Mouse (Mus musculus) embryonic facial prominence, embryonic 13.5 days (tissue): Measurements from ENCODE around the gene Bub1b. TPM values are rescaled to one million over a fixed set of nuclear protein-coding genes. Genes with fewer than 3 reads are reported as not detected.
"Not testable (repeated sequence)": the region's sequence is repeated elsewhere in the genome, so short reads cannot be mapped to it uniquely, and the experiment has no call there.

ENCODE experiments used
- ATAC-seq: fragments of 200-750 bp; cut with Nextera tagmentation; 2 replicates; pipeline ENCODE4 v1.8.0; 2017; ENCODE audit warnings: low read depth; ENCODE audit not compliant: insufficient number of reproducible peaks, insufficient read depth, low FRiP score, low TSS enrichment
- H3K27ac ChIP-seq: fragments of 300-500 bp; sonication (generic); 2 replicates; pipeline ENCODE4 v1.5.1; 2015; ENCODE audit warnings: moderate library complexity, mild to moderate bottlenecking, inconsistent platforms
- H3K27me3 ChIP-seq: fragments of 300-500 bp; sonication (generic); 2 replicates; pipeline ENCODE4 v1.6.1; 2015; ENCODE audit warnings: mild to moderate bottlenecking, inconsistent platforms
- H3K36me3 ChIP-seq: fragments of 300-500 bp; sonication (generic); 2 replicates; pipeline ENCODE4 v1.6.1; 2015; ENCODE audit warnings: mild to moderate bottlenecking, inconsistent platforms
- H3K4me1 ChIP-seq: fragments of 300-500 bp; sonication (generic); 2 replicates; pipeline ENCODE4 v1.6.1; 2015; ENCODE audit warnings: inconsistent platforms
- H3K4me2 ChIP-seq: fragments of 300-500 bp; sonication (generic); 2 replicates; pipeline ENCODE4 v1.6.1; 2015; ENCODE audit warnings: moderate library complexity, mild to moderate bottlenecking, inconsistent platforms
- H3K4me3 ChIP-seq: fragments of 300-500 bp; sonication (generic); 2 replicates; pipeline ENCODE4 v1.5.1; 2015; ENCODE audit warnings: mild to moderate bottlenecking, inconsistent platforms
- H3K9ac ChIP-seq: fragments of 300-500 bp; sonication (generic); 2 replicates; pipeline ENCODE4 v1.6.1; 2015; ENCODE audit warnings: mild to moderate bottlenecking, inconsistent platforms
- H3K9me3 ChIP-seq: fragments of 300-500 bp; sonication (generic); 2 replicates; pipeline ENCODE4 v1.6.1; 2016; ENCODE audit warnings: inconsistent platforms
- WGBS: fragments of 180-500 bp; shearing (Covaris S2); methylation state at CpG from one replicate; pipeline ENCODE4 v1.1.7; 2015; ENCODE audit warnings: mixed read lengths; 5-methylcytosine and 5-hydroxymethylcytosine counted together
- polyA plus RNA-seq: library from polyadenylated mRNA; unstranded; fragments of >200 nt; fragmentation: Nextera tagmentation; extraction: Ambion mirVana; gene quantifications from 2 replicates; pipeline ENCODE4 v1.2.1, GENCODE M21; 2015

Gene Bub1b
- polyA plus RNA-seq, 1 experiment from 2014 or later = 79.2 TPM

DNA sequence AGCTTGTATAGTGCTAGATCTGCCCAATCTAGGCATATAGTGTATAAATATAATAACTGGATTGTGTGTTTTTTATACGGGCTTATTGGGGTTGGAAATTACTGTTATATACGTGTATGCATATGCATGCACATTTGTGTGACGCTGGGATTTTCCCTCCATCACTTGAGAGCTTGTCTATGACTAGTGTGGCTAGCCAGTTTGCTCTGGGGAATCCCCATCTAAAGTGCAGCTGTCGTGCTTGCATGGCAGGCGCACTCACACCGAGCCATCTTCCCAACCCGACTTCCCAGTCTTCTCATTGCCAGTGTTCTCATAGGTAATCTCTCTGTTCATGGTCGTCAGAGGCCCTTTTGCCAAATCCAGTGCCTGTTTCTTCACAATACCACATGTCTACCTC lies 22.6 kb downstream of the Bub1b start:
- H3K36me3 ChIP-seq = peaks cover 83% of the 10 kb centered on the region
- no peaks in the 10 kb centered on the region for H3K9me3 ChIP-seq
- no peak overlapping the region for H3K27ac ChIP-seq
- ATAC-seq = no peak
- H3K9ac ChIP-seq = no peak overlapping the region
- no peak overlapping the region for H3K4me2 ChIP-seq
- no peak overlapping the region for H3K4me3 ChIP-seq
- 88% methylated on average over 8 of the region's 8 CpGs for WGBS
- H3K27me3 ChIP-seq = no peaks in the 10 kb centered on the region
- no peaks in the 10 kb centered on the region for H3K4me1 ChIP-seq

DNA sequence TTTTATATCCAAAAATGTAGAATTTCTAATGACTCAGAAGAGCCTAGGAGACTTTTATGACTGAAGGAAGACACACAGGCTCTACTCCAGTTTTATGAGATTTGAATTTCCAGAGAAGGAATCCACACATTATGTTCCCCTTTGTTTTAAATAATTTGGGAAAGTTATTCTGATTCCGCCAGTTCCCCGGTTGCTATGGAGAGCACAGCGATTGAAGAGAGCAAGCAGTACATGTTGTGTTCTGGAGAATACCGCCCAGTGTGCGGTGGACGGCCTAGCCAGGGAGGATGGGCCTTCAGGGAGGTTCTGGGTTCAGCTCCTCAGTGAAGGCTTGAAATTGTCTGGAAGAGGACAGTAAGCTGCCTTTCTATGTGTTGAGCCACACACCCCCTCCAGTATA lies 31.3 kb downstream of the Bub1b start:
- ATAC-seq = no peak
- Histone ChIP-seq H3K4me1 (no peaks in the 10 kb centered on the region), H3K4me2 (no peak overlapping the region), H3K27ac (no peak overlapping the region), H3K9me3 (no peaks in the 10 kb centered on the region), H3K9ac (no peak overlapping the region), H3K36me3 (peaks cover 84% of the 10 kb centered on the region), H3K4me3 (no peak overlapping the region), H3K27me3 (no peaks in the 10 kb centered on the region)
- WGBS = 97% methylated on average over 6 of the region's 6 CpGs

DNA sequence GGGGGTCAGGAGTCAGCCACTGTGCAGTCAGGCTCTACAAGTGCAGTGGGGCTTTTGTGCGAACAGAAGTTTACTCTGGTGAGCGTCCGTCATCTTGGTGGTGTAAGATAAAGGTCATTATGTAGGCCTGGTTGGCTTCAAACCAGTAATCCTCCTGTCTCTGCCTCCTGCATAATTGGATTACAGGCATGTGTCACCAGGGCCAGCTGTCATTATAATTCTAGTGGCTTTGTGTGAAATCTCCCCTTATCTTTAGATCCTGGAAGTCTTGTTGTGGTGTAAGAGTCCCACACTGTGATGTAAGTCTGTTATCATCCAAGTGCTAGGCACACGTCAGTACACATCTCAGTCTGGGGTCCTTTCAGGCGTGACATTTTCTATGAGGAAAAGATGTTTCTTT lies 35.4 kb downstream of the Bub1b start:
- Histone ChIP-seq H3K36me3 (peaks cover 81% of the 10 kb centered on the region), H3K27me3 (no peaks in the 10 kb centered on the region), H3K9ac (no peak overlapping the region), H3K4me1 (no peaks in the 10 kb centered on the region), H3K4me2 (no peak overlapping the region), H3K4me3 (no peak overlapping the region), H3K27ac (no peak overlapping the region), H3K9me3 (no peaks in the 10 kb centered on the region)
- WGBS = 87% methylated on average over 5 of the region's 5 CpGs
- no peak for ATAC-seq

DNA sequence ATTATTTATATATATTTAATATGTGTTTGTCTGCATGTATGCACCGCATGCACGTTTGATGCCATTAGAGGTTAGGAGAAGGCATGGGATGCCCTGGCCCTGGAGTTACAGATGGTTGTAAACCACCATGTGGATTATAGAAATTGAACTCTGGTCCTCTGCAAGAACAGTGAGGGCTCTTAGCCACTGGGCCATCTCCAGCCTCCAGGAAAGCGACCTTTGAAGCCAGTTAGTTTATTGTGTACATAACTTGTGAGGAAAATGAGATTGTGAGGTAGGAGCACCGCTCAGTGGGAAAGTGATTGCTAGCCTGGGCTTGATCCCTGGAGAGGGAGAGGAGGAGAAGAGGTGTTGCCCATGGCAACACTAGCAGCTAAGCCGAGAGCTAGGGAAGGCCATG lies 39.2 kb downstream of the Bub1b start:
- WGBS = 79% methylated on average over 5 of the region's 5 CpGs
- ATAC-seq = no peak
- H3K36me3 ChIP-seq = peaks cover 83% of the 10 kb centered on the region
- no peaks in the 10 kb centered on the region for H3K27me3 ChIP-seq
- no peak overlapping the region for H3K27ac ChIP-seq
- H3K9me3 ChIP-seq = no peaks in the 10 kb centered on the region
- no peak overlapping the region for H3K4me2 ChIP-seq
- H3K9ac ChIP-seq = no peak overlapping the region
- no peak overlapping the region for H3K4me3 ChIP-seq
- H3K4me1 ChIP-seq = no peaks in the 10 kb centered on the region

DNA sequence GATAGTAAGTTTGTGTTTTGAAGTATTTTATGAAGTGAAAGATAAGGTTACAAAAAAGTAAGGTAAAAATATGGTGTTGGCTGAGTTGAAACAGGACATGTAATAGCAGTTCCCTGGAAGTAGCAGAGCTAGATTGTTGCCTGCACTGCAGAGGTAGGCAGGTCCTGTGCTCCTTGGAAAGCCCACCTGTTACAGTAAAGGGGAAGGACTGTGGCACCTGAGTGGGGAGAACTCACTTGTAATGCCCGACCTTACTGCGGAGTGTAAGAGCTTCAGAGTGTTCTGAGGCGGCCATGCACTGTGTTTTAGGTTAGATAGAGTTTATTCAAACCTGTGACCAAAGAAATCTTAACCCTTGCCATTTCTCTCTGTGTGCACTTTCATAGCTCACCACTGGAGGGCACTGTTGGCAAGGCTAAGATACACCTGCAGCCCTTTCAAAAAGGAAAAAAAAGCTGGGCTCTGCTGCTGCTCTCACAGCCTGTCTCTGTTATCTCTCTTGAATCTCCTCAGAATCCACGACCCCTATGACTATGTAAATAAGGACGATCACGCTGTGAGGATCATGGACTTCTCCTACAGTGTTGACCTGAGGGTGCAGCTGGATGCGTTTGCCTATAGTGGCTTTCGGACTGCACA lies 40.0 kb downstream of the Bub1b start:
- Histone ChIP-seq H3K4me3 (no peak overlapping the region), H3K27me3 (no peaks in the 10 kb centered on the region), H3K9ac (no peak overlapping the region), H3K4me2 (no peak overlapping the region), H3K36me3 (peaks cover 81% of the 10 kb centered on the region), H3K27ac (no peak overlapping the region), H3K4me1 (no peaks in the 10 kb centered on the region), H3K9me3 (no peaks in the 10 kb centered on the region)
- 43% methylated on average over 8 of the region's 8 CpGs for WGBS
- no peak for ATAC-seq

DNA sequence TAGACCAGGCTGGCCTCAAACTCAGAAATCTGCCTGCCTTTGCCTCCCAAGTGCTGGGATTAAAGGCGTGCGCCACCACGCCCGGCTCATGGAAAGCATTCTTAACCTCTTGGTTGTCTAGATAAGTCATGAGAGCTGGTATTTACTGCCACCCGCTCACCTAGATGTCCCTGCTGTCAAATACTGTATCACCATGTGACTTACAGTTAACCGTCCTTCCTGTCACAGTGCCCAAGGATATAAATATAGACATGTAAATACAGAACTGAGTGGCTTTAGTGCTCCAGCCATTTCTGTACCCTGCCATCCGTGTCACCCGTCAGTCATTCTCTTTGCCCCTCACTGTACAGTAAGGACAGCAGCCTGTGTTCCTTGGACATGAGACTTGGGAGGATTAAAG lies 40.7 kb downstream of the Bub1b start:
- Histone ChIP-seq H3K4me1 (no peaks in the 10 kb centered on the region), H3K36me3 (peaks cover 82% of the 10 kb centered on the region), H3K9me3 (no peaks in the 10 kb centered on the region), H3K27me3 (no peaks in the 10 kb centered on the region), H3K4me3 (no peak overlapping the region), H3K4me2 (no peak overlapping the region), H3K9ac (no peak overlapping the region), H3K27ac (no peak overlapping the region)
- no peak for ATAC-seq
- 91% methylated on average over 8 of the region's 8 CpGs for WGBS

DNA sequence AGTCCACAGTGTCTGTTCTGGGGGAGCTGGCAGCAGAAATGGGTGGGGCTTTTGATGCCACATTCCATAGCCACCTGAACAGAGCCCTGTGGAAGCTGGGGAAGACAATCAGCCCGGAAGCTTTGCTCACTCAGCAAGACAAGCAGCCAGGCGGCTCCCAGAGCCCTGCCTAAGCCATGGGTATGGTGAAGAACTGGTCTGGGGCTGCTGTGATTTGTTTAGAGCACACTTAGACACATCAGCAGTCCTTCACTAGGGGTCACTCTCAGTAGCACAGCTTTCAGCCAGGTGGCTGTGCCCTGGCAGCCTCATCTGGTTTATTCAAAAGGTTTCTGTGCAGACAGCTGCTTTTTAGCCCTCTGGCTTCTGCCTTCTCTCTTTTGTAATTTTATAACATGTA lies 43.1 kb downstream of the Bub1b start:
- 57% methylated on average over 2 of the region's 2 CpGs for WGBS
- ATAC-seq = no peak
- peaks cover 77% of the 10 kb centered on the region for H3K36me3 ChIP-seq

DNA sequence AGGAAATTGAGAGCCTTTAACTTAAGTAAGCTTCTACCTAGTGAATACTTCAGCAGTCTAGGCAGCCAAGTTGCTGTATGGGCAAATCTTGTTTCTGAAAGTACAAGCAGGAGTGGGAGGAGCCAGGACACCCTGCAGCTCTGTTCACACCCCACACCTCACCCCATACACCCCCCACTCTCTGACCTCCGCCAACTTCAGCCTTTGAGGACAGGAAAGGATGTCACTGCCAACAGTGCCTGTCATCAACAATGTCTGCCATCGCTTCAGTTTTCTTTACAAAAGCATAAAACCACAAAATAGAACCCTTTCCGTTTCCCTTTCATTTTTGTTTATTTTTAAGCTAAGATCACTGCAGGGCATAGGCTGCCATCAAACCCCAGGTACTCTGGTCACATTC lies 44.4 kb downstream of the Bub1b start:
- 65% methylated on average over 3 of the region's 3 CpGs for WGBS
- no peaks in the 10 kb centered on the region for H3K27me3 ChIP-seq
- ATAC-seq = no peak; the same call in 1 of the 2 replicates
- no peak overlapping the region for H3K4me2 ChIP-seq
- H3K4me3 ChIP-seq = no peak overlapping the region
- H3K4me1 ChIP-seq = no peaks in the 10 kb centered on the region
- no peaks in the 10 kb centered on the region for H3K9me3 ChIP-seq
- peaks cover 66% of the 10 kb centered on the region for H3K36me3 ChIP-seq
- H3K27ac ChIP-seq = no peak overlapping the region
- H3K9ac ChIP-seq = no peak overlapping the region

More for the DNA sequence above, 43.1 kb downstream of the Bub1b start:
- Histone ChIP-seq H3K4me2 (no peak overlapping the region), H3K4me1 (no peaks in the 10 kb centered on the region), H3K27ac (no peak overlapping the region), H3K9me3 (no peaks in the 10 kb centered on the region), H3K4me3 (no peak overlapping the region), H3K27me3 (no peaks in the 10 kb centered on the region), H3K9ac (no peak overlapping the region)

DNA sequence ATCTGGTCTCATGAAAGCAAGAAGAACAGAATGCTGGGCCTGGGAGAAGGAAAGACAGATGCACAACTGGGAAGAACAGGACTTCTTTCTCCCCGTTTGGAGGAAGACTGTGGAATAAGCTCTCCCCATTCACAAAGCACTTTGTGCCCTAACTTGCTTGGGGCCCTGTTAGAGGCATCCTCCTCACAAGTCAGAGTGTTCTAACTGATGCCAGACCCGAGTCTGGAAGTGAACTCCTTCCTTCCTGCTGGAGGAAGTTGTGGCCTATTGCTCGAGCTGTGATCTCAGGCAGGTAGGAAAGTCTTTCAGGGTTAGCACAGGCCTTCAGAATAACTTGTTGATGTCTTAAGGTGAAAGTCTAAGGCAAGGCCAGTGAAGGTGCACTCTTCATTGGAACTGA lies 44.9 kb downstream of the Bub1b start:
- 50% methylated on average over 3 of the region's 3 CpGs for WGBS
- Histone ChIP-seq H3K27ac (no peak overlapping the region), H3K4me1 (no peaks in the 10 kb centered on the region), H3K9me3 (no peaks in the 10 kb centered on the region), H3K27me3 (no peaks in the 10 kb centered on the region), H3K9ac (no peak overlapping the region), H3K4me3 (no peak overlapping the region), H3K4me2 (no peak overlapping the region), H3K36me3 (peaks cover 65% of the 10 kb centered on the region)
- no peak for ATAC-seq

DNA sequence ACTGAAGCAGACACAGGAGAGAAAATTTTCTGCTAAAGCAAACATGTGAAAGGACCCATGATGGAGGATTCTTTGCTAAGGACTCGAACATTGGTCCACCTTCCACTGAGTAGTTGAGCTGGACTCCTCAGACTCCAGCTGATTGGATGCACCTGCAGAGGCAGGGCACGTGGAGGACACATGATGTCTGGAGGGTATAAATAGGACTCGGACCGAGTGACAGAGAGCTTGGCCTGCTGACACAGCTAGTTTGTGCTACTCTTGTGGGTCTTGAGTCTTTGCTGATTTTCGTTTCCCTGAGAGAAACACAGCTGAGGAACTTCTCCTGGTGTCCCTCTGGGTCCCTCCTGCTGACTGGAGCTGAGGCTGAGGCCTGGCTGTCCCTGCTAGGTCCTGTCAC lies 48.7 kb downstream of the Bub1b start:
- H3K36me3 ChIP-seq = peaks cover 35% of the 10 kb centered on the region
- H3K9me3 ChIP-seq = no peaks in the 10 kb centered on the region
- H3K4me2 ChIP-seq = no peak overlapping the region
- 79% methylated on average over 5 of the region's 5 CpGs for WGBS
- no peaks in the 10 kb centered on the region for H3K27me3 ChIP-seq
- H3K9ac ChIP-seq = no peak overlapping the region
- no peaks in the 10 kb centered on the region for H3K4me1 ChIP-seq
- no peak overlapping the region for H3K4me3 ChIP-seq
- H3K27ac ChIP-seq = no peak overlapping the region
- no peak for ATAC-seq

DNA sequence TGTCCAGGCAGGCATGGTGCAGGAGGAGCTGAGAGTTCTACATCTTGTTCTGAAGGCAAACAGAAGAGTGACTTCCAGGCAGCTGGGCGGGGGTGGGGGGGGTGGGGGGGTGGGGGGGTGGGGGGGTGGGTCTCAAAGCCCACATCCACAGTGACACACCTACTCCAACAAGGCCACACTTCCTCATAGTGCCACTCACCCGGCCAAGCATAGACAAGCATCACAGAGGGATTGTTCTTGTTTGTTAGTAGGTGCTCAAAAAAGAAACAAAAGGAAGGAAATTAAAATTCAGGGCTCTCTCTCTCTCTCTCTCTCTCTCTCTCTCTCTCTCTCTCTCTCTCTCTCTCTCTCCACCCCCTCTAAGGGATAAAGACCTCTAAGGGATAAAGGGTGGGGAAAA lies 52.7 kb downstream of the Bub1b start:
- H3K4me3 ChIP-seq, H3K4me1 ChIP-seq, H3K9ac ChIP-seq, H3K27me3 ChIP-seq, H3K9me3 ChIP-seq, H3K36me3 ChIP-seq, H3K4me2 ChIP-seq, H3K27ac ChIP-seq, ATAC-seq: not testable (repeated sequence)
- 46% methylated on average over 2 of the region's 2 CpGs for WGBS

DNA sequence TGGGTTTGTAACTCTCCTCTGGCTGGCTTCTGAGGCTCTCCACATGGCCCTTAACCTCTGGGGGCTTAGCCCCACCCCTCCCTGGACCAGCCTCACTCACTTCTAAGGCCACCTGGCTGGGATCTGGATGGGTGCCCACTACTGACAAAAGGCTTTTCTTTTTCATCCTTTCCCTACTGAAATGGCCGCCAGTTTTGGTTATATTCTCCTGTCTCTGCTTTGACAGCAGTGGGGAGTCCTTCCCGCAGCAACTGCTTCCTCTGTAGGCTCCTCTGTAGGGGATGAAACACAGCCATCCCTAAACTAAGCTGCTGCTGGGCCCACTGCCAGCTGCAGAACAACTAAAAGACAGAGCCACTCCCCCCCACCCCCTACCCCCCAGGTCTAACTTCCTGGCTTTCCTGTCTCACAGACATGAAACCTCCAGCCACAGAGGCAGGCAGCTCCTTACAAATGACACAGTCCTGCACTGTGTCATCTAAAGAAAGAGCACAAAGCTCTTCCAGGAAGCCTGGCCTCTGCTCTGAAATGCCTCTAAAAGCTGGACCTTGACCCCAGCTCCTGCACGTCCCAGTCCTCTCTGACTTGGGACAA lies 58.8 kb downstream of the Bub1b start:
- Histone ChIP-seq H3K36me3 (no peaks in the 10 kb centered on the region), H3K27ac (peak overlapping the region; percentile 62), H3K4me1 (peaks cover 30% of the 10 kb centered on the region), H3K4me2 (no peak overlapping the region), H3K9me3 (no peaks in the 10 kb centered on the region), H3K27me3 (peaks cover 2% of the 10 kb centered on the region; the same call in 1 of the 2 replicates), H3K4me3 (no peak overlapping the region), H3K9ac (peak overlapping the region; percentile 49; the same call in 1 of the 2 replicates)
- 22% methylated on average over 3 of the region's 3 CpGs for WGBS
- ATAC-seq = no peak
